Mouse (Mus musculus): ENCODE measurements around the gene Cdca8. TPM values are rescaled to one million over a fixed set of nuclear protein-coding genes. Genes with fewer than 3 reads are reported as not detected.

Gene Cdca8
- polyA plus RNA-seq, 1 experiment from 2014 or later = 32.2 TPM

- 88% methylated on average over 2 of the region's 2 CpGs for WGBS
- H3K27ac ChIP-seq (ENCODE audit: low read depth, low read length) = no peak overlapping the region
These were observed 34.2 kb upstream of the Cdca8 start for GRCm38 (mm10) chr4:124973296-124973695.

GRCm38 (mm10) chr4:124972316-124972715, 33.2 kb upstream of the Cdca8 start:
- H3K4me3 ChIP-seq (ENCODE audit: low read length) = no peak overlapping the region
- 57% methylated on average over 9 of the region's 9 CpGs for WGBS

More at GRCm38 (mm10) chr4:124973296-124973695, 34.2 kb upstream of the Cdca8 start:
- H3K4me1 ChIP-seq (ENCODE audit: control insufficient read depth, insufficient read depth, low read depth, low read length) = peaks cover 5% of the 10 kb centered on the region
- no peaks in the 10 kb centered on the region for H3K9me3 ChIP-seq (ENCODE audit: control insufficient read depth, low read length)
- H3K9ac ChIP-seq (ENCODE audit: low read depth, low read length) = no peak overlapping the region
- H3K36me3 ChIP-seq (ENCODE audit: control insufficient read depth, insufficient read depth, low read length) = no peaks in the 10 kb centered on the region
- no peak overlapping the region for H3K4me2 ChIP-seq (ENCODE audit: low read length)
- no peak overlapping the region for H3K4me3 ChIP-seq (ENCODE audit: low read length)
- no peak for ATAC-seq
- no peaks in the 10 kb centered on the region for H3K27me3 ChIP-seq (replicated peaks; ENCODE audit: control insufficient read depth, insufficient read depth, low read length)

GRCm38 (mm10) chr4:124971094-124971493, 32.0 kb upstream of the Cdca8 start:
- Histone ChIP-seq H3K4me3 (ENCODE audit: low read length) (no peak overlapping the region), H3K27me3 (replicated peaks; ENCODE audit: control insufficient read depth, insufficient read depth, low read length) (no peaks in the 10 kb centered on the region), H3K36me3 (ENCODE audit: control insufficient read depth, insufficient read depth, low read length) (no peaks in the 10 kb centered on the region), H3K4me1 (ENCODE audit: control insufficient read depth, insufficient read depth, low read depth, low read length) (peaks cover 5% of the 10 kb centered on the region), H3K4me2 (ENCODE audit: low read length) (no peak overlapping the region), H3K9me3 (ENCODE audit: control insufficient read depth, low read length) (no peaks in the 10 kb centered on the region), H3K27ac (ENCODE audit: low read depth, low read length) (no peak overlapping the region), H3K9ac (ENCODE audit: low read depth, low read length) (no peak overlapping the region)
- 88% methylated on average over 8 of the region's 8 CpGs for whole genome bisulfite sequencing
- no peak for ATAC-seq

More at GRCm38 (mm10) chr4:124972316-124972715, 33.2 kb upstream of the Cdca8 start:
- ATAC-seq = no peak
- H3K27me3 ChIP-seq (replicated peaks; ENCODE audit: control insufficient read depth, insufficient read depth, low read length) = no peaks in the 10 kb centered on the region
- H3K4me2 ChIP-seq (ENCODE audit: low read length) = no peak overlapping the region
- no peak overlapping the region for H3K9ac ChIP-seq (ENCODE audit: low read depth, low read length)
- H3K27ac ChIP-seq (ENCODE audit: low read depth, low read length) = no peak overlapping the region
- peaks cover 5% of the 10 kb centered on the region for H3K4me1 ChIP-seq (ENCODE audit: control insufficient read depth, insufficient read depth, low read depth, low read length)
- H3K9me3 ChIP-seq (ENCODE audit: control insufficient read depth, low read length) = no peaks in the 10 kb centered on the region
- no peaks in the 10 kb centered on the region for H3K36me3 ChIP-seq (ENCODE audit: control insufficient read depth, insufficient read depth, low read length)

GRCm38 (mm10) chr4:124970677-124971076, 31.6 kb upstream of the Cdca8 start:
- WGBS = 47% methylated on average over 5 of the region's 5 CpGs
- Histone ChIP-seq H3K36me3 (ENCODE audit: control insufficient read depth, insufficient read depth, low read length) (no peaks in the 10 kb centered on the region), H3K27ac (ENCODE audit: low read depth, low read length) (no peak overlapping the region), H3K4me2 (ENCODE audit: low read length) (no peak overlapping the region), H3K4me3 (ENCODE audit: low read length) (no peak overlapping the region), H3K9ac (ENCODE audit: low read depth, low read length) (no peak overlapping the region), H3K9me3 (ENCODE audit: control insufficient read depth, low read length) (no peaks in the 10 kb centered on the region), H3K27me3 (replicated peaks; ENCODE audit: control insufficient read depth, insufficient read depth, low read length) (no peaks in the 10 kb centered on the region), H3K4me1 (ENCODE audit: control insufficient read depth, insufficient read depth, low read depth, low read length) (peaks cover 5% of the 10 kb centered on the region)
- peak; percentile 67 for ATAC-seq

GRCm38 (mm10) chr4:124970194-124970593, 31.1 kb upstream of the Cdca8 start:
- no peak for ATAC-seq
- Histone ChIP-seq H3K4me3 (ENCODE audit: low read length) (no peak overlapping the region), H3K9me3 (ENCODE audit: control insufficient read depth, low read length) (no peaks in the 10 kb centered on the region), H3K27ac (ENCODE audit: low read depth, low read length) (no peak overlapping the region), H3K9ac (ENCODE audit: low read depth, low read length) (no peak overlapping the region), H3K4me2 (ENCODE audit: low read length) (no peak overlapping the region), H3K4me1 (ENCODE audit: control insufficient read depth, insufficient read depth, low read depth, low read length) (peaks cover 5% of the 10 kb centered on the region), H3K36me3 (ENCODE audit: control insufficient read depth, insufficient read depth, low read length) (no peaks in the 10 kb centered on the region), H3K27me3 (replicated peaks; ENCODE audit: control insufficient read depth, insufficient read depth, low read length) (no peaks in the 10 kb centered on the region)
- 71% methylated on average over 11 of the region's 11 CpGs for WGBS

- WGBS = 78% methylated on average over 7 of the region's 7 CpGs
- no peaks in the 10 kb centered on the region for H3K27me3 ChIP-seq (replicated peaks; ENCODE audit: control insufficient read depth, insufficient read depth, low read length)
- no peak overlapping the region for H3K9ac ChIP-seq (ENCODE audit: low read depth, low read length)
- peaks cover 5% of the 10 kb centered on the region for H3K4me1 ChIP-seq (ENCODE audit: control insufficient read depth, insufficient read depth, low read depth, low read length)
- no peaks in the 10 kb centered on the region for H3K36me3 ChIP-seq (ENCODE audit: control insufficient read depth, insufficient read depth, low read length)
- H3K9me3 ChIP-seq (ENCODE audit: control insufficient read depth, low read length) = no peaks in the 10 kb centered on the region
- no peak for ATAC-seq
- no peak overlapping the region for H3K27ac ChIP-seq (ENCODE audit: low read depth, low read length)
- H3K4me3 ChIP-seq (ENCODE audit: low read length) = no peak overlapping the region
- no peak overlapping the region for H3K4me2 ChIP-seq (ENCODE audit: low read length)
These were observed 30.2 kb upstream of the Cdca8 start for GRCm38 (mm10) chr4:124969219-124969848.

GRCm38 (mm10) chr4:124968711-124969110, 29.6 kb upstream of the Cdca8 start:
- Histone ChIP-seq H3K36me3 (ENCODE audit: control insufficient read depth, insufficient read depth, low read length) (no peaks in the 10 kb centered on the region), H3K27me3 (replicated peaks; ENCODE audit: control insufficient read depth, insufficient read depth, low read length) (no peaks in the 10 kb centered on the region), H3K9me3 (ENCODE audit: control insufficient read depth, low read length) (no peaks in the 10 kb centered on the region), H3K4me3 (ENCODE audit: low read length) (no peak overlapping the region), H3K4me1 (ENCODE audit: control insufficient read depth, insufficient read depth, low read depth, low read length) (peaks cover 5% of the 10 kb centered on the region), H3K4me2 (ENCODE audit: low read length) (no peak overlapping the region), H3K9ac (ENCODE audit: low read depth, low read length) (no peak overlapping the region), H3K27ac (ENCODE audit: low read depth, low read length) (no peak overlapping the region)
- no peak for ATAC-seq
- 51% methylated on average over 6 of the region's 6 CpGs for WGBS

GRCm38 (mm10) chr4:124964912-124965599, 25.9 kb upstream of the Cdca8 start:
- 9% methylated on average over 8 of the region's 8 CpGs for WGBS
- Histone ChIP-seq H3K4me2 (ENCODE audit: low read length) (no peak overlapping the region), H3K4me3 (ENCODE audit: low read length) (no peak overlapping the region), H3K4me1 (ENCODE audit: control insufficient read depth, insufficient read depth, low read depth, low read length) (no peaks in the 10 kb centered on the region), H3K27ac (ENCODE audit: low read depth, low read length) (no peak overlapping the region), H3K9me3 (ENCODE audit: control insufficient read depth, low read length) (no peaks in the 10 kb centered on the region), H3K27me3 (replicated peaks; ENCODE audit: control insufficient read depth, insufficient read depth, low read length) (no peaks in the 10 kb centered on the region), H3K9ac (ENCODE audit: low read depth, low read length) (no peak overlapping the region), H3K36me3 (ENCODE audit: control insufficient read depth, insufficient read depth, low read length) (no peaks in the 10 kb centered on the region)
- ATAC-seq = 0 out of 2 replicates have a peak, but pooled peaks have one; percentile 30

GRCm38 (mm10) chr4:124962576-124962975, 23.5 kb upstream of the Cdca8 start:
- no peak overlapping the region for H3K4me2 ChIP-seq (ENCODE audit: low read length)
- no peaks in the 10 kb centered on the region for H3K4me1 ChIP-seq (ENCODE audit: control insufficient read depth, insufficient read depth, low read depth, low read length)
- no peak overlapping the region for H3K4me3 ChIP-seq (ENCODE audit: low read length)
- WGBS = 69% methylated on average over 11 of the region's 11 CpGs
- H3K27me3 ChIP-seq (replicated peaks; ENCODE audit: control insufficient read depth, insufficient read depth, low read length) = no peaks in the 10 kb centered on the region
- H3K9me3 ChIP-seq (ENCODE audit: control insufficient read depth, low read length) = no peaks in the 10 kb centered on the region
- H3K9ac ChIP-seq (ENCODE audit: low read depth, low read length) = no peak overlapping the region
- no peak overlapping the region for H3K27ac ChIP-seq (ENCODE audit: low read depth, low read length)
- no peak for ATAC-seq
- no peaks in the 10 kb centered on the region for H3K36me3 ChIP-seq (ENCODE audit: control insufficient read depth, insufficient read depth, low read length)
